Comparison of ENCODE assay signal across 23 mouse cellular contexts in the genomic region with DNA sequence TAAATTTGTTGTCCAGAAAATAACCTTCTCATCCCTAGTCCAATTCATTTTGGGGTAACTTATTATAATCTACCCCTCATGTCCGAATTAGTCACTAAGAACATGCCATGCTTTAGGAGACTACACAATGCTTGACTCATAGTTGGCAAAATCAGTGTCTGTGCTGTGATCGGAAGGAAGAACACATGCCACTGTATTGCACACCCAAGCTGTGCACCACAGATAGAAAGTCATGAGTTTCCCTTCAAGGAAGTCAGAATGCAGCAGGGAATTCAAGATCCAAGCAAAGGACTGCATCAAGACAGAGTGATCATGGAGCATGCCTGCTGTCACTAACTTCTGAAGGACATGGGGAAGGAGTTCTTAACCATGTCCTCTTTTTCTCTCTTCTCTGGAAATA. TPM values are rescaled to one million over a fixed set of nuclear protein-coding genes. Genes with fewer than 3 reads are reported as not detected.
"Had no signal": no experiment of that assay in that cellular context is flagged by ENCODE, and none has a peak within 500 bp of the region (broad histone marks: within the 10 kb centered on the region; RNA-seq: fewer than 3 reads in every experiment).

No protein-coding gene starts in this region.

- H3K27ac ChIP-seq: midbrain, embryonic 10.5 days; midbrain, embryonic 12.5 days; neural tube, embryonic 13.5 days; stomach, embryonic 15.5 days; stomach, postnatal 0 days had no signal

- H3K27me3 ChIP-seq: midbrain, embryonic 12.5 days; neural tube, embryonic 13.5 days; stomach, embryonic 15.5 days had no signal

- H3K9me3 ChIP-seq: midbrain, embryonic 10.5 days; midbrain, embryonic 12.5 days; neural tube, embryonic 13.5 days; stomach, embryonic 15.5 days had no signal

- DNase-seq: lung, adult 18-20 months; lung, postnatal 4 days; midbrain, embryonic 14.5 days; right cerebral cortex, postnatal 14 days; thymus, adult 18-20 months; thymus, postnatal 25 days; thymus, postnatal 4 days had no signal

- H3K4me3 ChIP-seq: midbrain, embryonic 10.5 days; midbrain, embryonic 12.5 days; myocyte; neural tube, embryonic 13.5 days; stomach, embryonic 15.5 days had no signal

- H3K4me2 ChIP-seq: lung, embryonic 14.5 days; midbrain, embryonic 12.5 days; neural tube, embryonic 13.5 days; stomach, embryonic 15.5 days had no signal

- H3K4me1 ChIP-seq: midbrain, embryonic 10.5 days; midbrain, embryonic 12.5 days; neural tube, embryonic 13.5 days; stomach, embryonic 15.5 days had no signal

- H3K9ac ChIP-seq: lung, embryonic 14.5 days; midbrain, embryonic 12.5 days; neural tube, embryonic 13.5 days; stomach, embryonic 15.5 days had no signal

- H3K36me3 ChIP-seq: midbrain, embryonic 10.5 days; midbrain, embryonic 12.5 days; neural tube, embryonic 13.5 days; stomach, embryonic 15.5 days had no signal

- ATAC-seq: midbrain, embryonic 16.5 days had no signal

RNA-seq across cellular contexts. Expression of gene Gm12169, which starts 35.4 kb away (rescaled TPM):
- total RNA-seq: megakaryocyte, adult 5-6 weeks; megakaryocyte-erythroid progenitor cell, adult 5-6 weeks; neutrophil, adult 5-6 weeks had no signal
- polyA plus RNA-seq: lung, embryonic 14.5 days; lung, embryonic 16.5 days; midbrain, embryonic 10.5 days; midbrain, embryonic 12.5 days; midbrain, embryonic 14.5 days; midbrain, embryonic 16.5 days; myocyte; neural tube, embryonic 11.5 days; neural tube, embryonic 13.5 days; spleen, adult 2 months; stomach, embryonic 15.5 days; stomach, postnatal 0 days; thymus, postnatal 0 days; urinary bladder, adult 2 months had no signal
